ENCODE assay signal across 18 mouse cellular contexts in genomic region chr7:127817053-127817452, GRCm38 (mm10). TPM values are rescaled to one million over a fixed set of nuclear protein-coding genes. Genes with fewer than 3 reads are reported as not detected.
"Had no signal": no experiment of that assay in that cellular context is flagged by ENCODE, and none has a peak within 500 bp of the region (broad histone marks: within the 10 kb centered on the region; RNA-seq: fewer than 3 reads in every experiment).

No protein-coding gene starts in this region.

- DNase-seq: kidney, postnatal 14 days; left cerebral cortex, postnatal 4 days; lung, adult 18-20 months; lung, postnatal 36 days; retina, postnatal 1 day; right cerebral cortex, postnatal 4 days; spleen, adult 18-20 months; thymus, adult 18-20 months; thymus, postnatal 14 days had no signal

- ATAC-seq: midbrain, embryonic 15.5 days had no signal

- H3K9ac ChIP-seq: kidney, embryonic 15.5 days; limb, embryonic 13.5 days; liver, embryonic 14.5 days; midbrain, embryonic 15.5 days; neural tube, embryonic 12.5 days had no signal

- H3K4me3 ChIP-seq: kidney, embryonic 15.5 days; limb, embryonic 13.5 days; midbrain, embryonic 15.5 days; neural tube, embryonic 12.5 days had no signal

- H3K9me3 ChIP-seq: kidney, embryonic 15.5 days; limb, embryonic 13.5 days; midbrain, embryonic 15.5 days; neural tube, embryonic 12.5 days had no signal

- H3K27me3 ChIP-seq: kidney, embryonic 15.5 days; limb, embryonic 13.5 days; midbrain, embryonic 15.5 days; neural tube, embryonic 12.5 days had no signal

- H3K27ac ChIP-seq: kidney, embryonic 15.5 days; limb, embryonic 13.5 days; liver, embryonic 14.5 days; midbrain, embryonic 15.5 days; neural tube, embryonic 12.5 days had no signal

- H3K4me2 ChIP-seq: kidney, embryonic 15.5 days; limb, embryonic 13.5 days; midbrain, embryonic 15.5 days; neural tube, embryonic 12.5 days had no signal

RNA-seq across cellular contexts. Expression of gene Gm49388, which starts 31.6 kb away (rescaled TPM):
- polyA plus RNA-seq: kidney, embryonic 15.5 days; large intestine, adult 2 months; limb, embryonic 13.5 days; liver, adult 2 months; lung, embryonic 16.5 days; midbrain, embryonic 15.5 days; neural tube, embryonic 12.5 days; stomach, embryonic 14.5 days had no signal
